Mouse (Mus musculus): ENCODE results near the gene Pgm5. TPM values are rescaled to one million over a fixed set of nuclear protein-coding genes. Genes with fewer than 3 reads are reported as not detected.
A peak's percentile ranks its signal among the peaks of the same experiment; 100 is the strongest.

The Pgm5 gene
- polyA plus RNA-seq, 1 experiment from 2014 or later: 4.8 TPM

- 55% methylated on average over 3 of the region's 3 CpGs for WGBS
- no peaks in the 10 kb centered on the region for H3K9me3 ChIP-seq (ENCODE audit: control insufficient read depth, low read length)
- ATAC-seq: no peak
Measured at GRCm38 (mm10) chr19:24754440-24754785, 107.2 kb downstream of the Pgm5 start.

GRCm38 (mm10) chr19:24753617-24754439, 107.8 kb downstream of the Pgm5 start:
- no peaks in the 10 kb centered on the region for H3K9me3 ChIP-seq (ENCODE audit: control insufficient read depth, low read length)
- 39% methylated on average over 14 of the region's 14 CpGs for WGBS
- H3K36me3 ChIP-seq (ENCODE audit: control insufficient read depth, insufficient read depth, low read length): no peaks in the 10 kb centered on the region
- peak overlapping the region; percentile 26 for H3K27ac ChIP-seq (ENCODE audit: low read length)
- H3K4me3 ChIP-seq (ENCODE audit: low read length): no peak overlapping the region
- H3K4me1 ChIP-seq (ENCODE audit: control insufficient read depth, insufficient read depth, low read length): peaks cover 12% of the 10 kb centered on the region
- H3K9ac ChIP-seq (ENCODE audit: low read depth, low read length): 0 out of 2 replicates have a peak overlapping the region, but pooled peaks have one; percentile 5
- ATAC-seq: peak; percentile 56
- no peak overlapping the region for H3K4me2 ChIP-seq (ENCODE audit: low read depth, low read length)
- H3K27me3 ChIP-seq (replicated peaks; ENCODE audit: control insufficient read depth, insufficient read depth, low read length): no peaks in the 10 kb centered on the region

More at GRCm38 (mm10) chr19:24754440-24754785, 107.2 kb downstream of the Pgm5 start:
- Histone ChIP-seq H3K36me3 (ENCODE audit: control insufficient read depth, insufficient read depth, low read length) (no peaks in the 10 kb centered on the region), H3K4me3 (ENCODE audit: low read length) (no peak overlapping the region), H3K27ac (ENCODE audit: low read length) (peak overlapping the region; percentile 26), H3K4me2 (ENCODE audit: low read depth, low read length) (no peak overlapping the region), H3K27me3 (replicated peaks; ENCODE audit: control insufficient read depth, insufficient read depth, low read length) (no peaks in the 10 kb centered on the region), H3K9ac (ENCODE audit: low read depth, low read length) (no peak overlapping the region), H3K4me1 (ENCODE audit: control insufficient read depth, insufficient read depth, low read length) (peaks cover 12% of the 10 kb centered on the region)

GRCm38 (mm10) chr19:24752873-24753538, 108.6 kb downstream of the Pgm5 start:
- H3K4me2 ChIP-seq (ENCODE audit: low read depth, low read length): no peak overlapping the region
- H3K9ac ChIP-seq (ENCODE audit: low read depth, low read length): no peak overlapping the region
- no peaks in the 10 kb centered on the region for H3K27me3 ChIP-seq (replicated peaks; ENCODE audit: control insufficient read depth, insufficient read depth, low read length)
- 78% methylated on average over 7 of the region's 7 CpGs for WGBS
- no peak overlapping the region for H3K27ac ChIP-seq (ENCODE audit: low read length)
- no peak for ATAC-seq
- peaks cover 12% of the 10 kb centered on the region for H3K4me1 ChIP-seq (ENCODE audit: control insufficient read depth, insufficient read depth, low read length)
- no peaks in the 10 kb centered on the region for H3K36me3 ChIP-seq (ENCODE audit: control insufficient read depth, insufficient read depth, low read length)
- H3K4me3 ChIP-seq (ENCODE audit: low read length): no peak overlapping the region
- H3K9me3 ChIP-seq (ENCODE audit: control insufficient read depth, low read length): no peaks in the 10 kb centered on the region

GRCm38 (mm10) chr19:24746266-24746875, 115.3 kb downstream of the Pgm5 start:
- 64% methylated on average over 4 of the region's 4 CpGs for WGBS

GRCm38 (mm10) chr19:24742606-24743005, 119.0 kb downstream of the Pgm5 start:
- Histone ChIP-seq H3K9me3 (ENCODE audit: control insufficient read depth, low read length) (no peaks in the 10 kb centered on the region), H3K4me2 (ENCODE audit: low read depth, low read length) (no peak overlapping the region), H3K4me3 (ENCODE audit: low read length) (no peak overlapping the region), H3K4me1 (ENCODE audit: control insufficient read depth, insufficient read depth, low read length) (no peaks in the 10 kb centered on the region), H3K27me3 (replicated peaks; ENCODE audit: control insufficient read depth, insufficient read depth, low read length) (no peaks in the 10 kb centered on the region), H3K27ac (ENCODE audit: low read length) (no peak overlapping the region), H3K9ac (ENCODE audit: low read depth, low read length) (no peak overlapping the region), H3K36me3 (ENCODE audit: control insufficient read depth, insufficient read depth, low read length) (no peaks in the 10 kb centered on the region)
- ATAC-seq: no peak
- WGBS: 88% methylated on average over 6 of the region's 6 CpGs

More at GRCm38 (mm10) chr19:24746266-24746875, 115.3 kb downstream of the Pgm5 start:
- peak overlapping the region; percentile 49 for H3K27ac ChIP-seq (ENCODE audit: low read length)
- no peak overlapping the region for H3K4me3 ChIP-seq (ENCODE audit: low read length)
- H3K4me1 ChIP-seq (ENCODE audit: control insufficient read depth, insufficient read depth, low read length): no peaks in the 10 kb centered on the region
- no peaks in the 10 kb centered on the region for H3K36me3 ChIP-seq (ENCODE audit: control insufficient read depth, insufficient read depth, low read length)
- no peaks in the 10 kb centered on the region for H3K27me3 ChIP-seq (replicated peaks; ENCODE audit: control insufficient read depth, insufficient read depth, low read length)
- ATAC-seq: no peak
- H3K9ac ChIP-seq (ENCODE audit: low read depth, low read length): no peak overlapping the region
- H3K9me3 ChIP-seq (ENCODE audit: control insufficient read depth, low read length): no peaks in the 10 kb centered on the region
- H3K4me2 ChIP-seq (ENCODE audit: low read depth, low read length): no peak overlapping the region

GRCm38 (mm10) chr19:24738786-24739185, 122.9 kb downstream of the Pgm5 start:
- no peak for ATAC-seq
- Histone ChIP-seq H3K9me3 (ENCODE audit: control insufficient read depth, low read length) (no peaks in the 10 kb centered on the region), H3K4me3 (ENCODE audit: low read length) (no peak overlapping the region), H3K27ac (ENCODE audit: low read length) (no peak overlapping the region), H3K4me1 (ENCODE audit: control insufficient read depth, insufficient read depth, low read length) (peaks cover 3% of the 10 kb centered on the region; the same call in 1 of the 2 replicates), H3K4me2 (ENCODE audit: low read depth, low read length) (no peak overlapping the region), H3K9ac (ENCODE audit: low read depth, low read length) (no peak overlapping the region), H3K36me3 (ENCODE audit: control insufficient read depth, insufficient read depth, low read length) (no peaks in the 10 kb centered on the region), H3K27me3 (replicated peaks; ENCODE audit: control insufficient read depth, insufficient read depth, low read length) (no peaks in the 10 kb centered on the region)
- WGBS: 91% methylated on average over 3 of the region's 3 CpGs

- Histone ChIP-seq H3K27ac (ENCODE audit: low read length) (no peak overlapping the region), H3K4me3 (ENCODE audit: low read length) (no peak overlapping the region), H3K9me3 (ENCODE audit: control insufficient read depth, low read length) (no peaks in the 10 kb centered on the region), H3K4me2 (ENCODE audit: low read depth, low read length) (no peak overlapping the region), H3K36me3 (ENCODE audit: control insufficient read depth, insufficient read depth, low read length) (no peaks in the 10 kb centered on the region), H3K27me3 (replicated peaks; ENCODE audit: control insufficient read depth, insufficient read depth, low read length) (no peaks in the 10 kb centered on the region), H3K4me1 (ENCODE audit: control insufficient read depth, insufficient read depth, low read length) (peaks cover 3% of the 10 kb centered on the region; the same call in 1 of the 2 replicates), H3K9ac (ENCODE audit: low read depth, low read length) (no peak overlapping the region)
- ATAC-seq: no peak
- WGBS: 88% methylated on average over 5 of the region's 5 CpGs
Measured at GRCm38 (mm10) chr19:24738026-24738425, 123.6 kb downstream of the Pgm5 start.

- Histone ChIP-seq H3K36me3 (ENCODE audit: control insufficient read depth, insufficient read depth, low read length) (no peaks in the 10 kb centered on the region), H3K9ac (ENCODE audit: low read depth, low read length) (no peak overlapping the region), H3K4me1 (ENCODE audit: control insufficient read depth, insufficient read depth, low read length) (peaks cover 3% of the 10 kb centered on the region; the same call in 1 of the 2 replicates), H3K27me3 (replicated peaks; ENCODE audit: control insufficient read depth, insufficient read depth, low read length) (no peaks in the 10 kb centered on the region), H3K27ac (ENCODE audit: low read length) (peak overlapping the region; percentile 29; the same call in 1 of the 2 replicates), H3K4me2 (ENCODE audit: low read depth, low read length) (no peak overlapping the region), H3K4me3 (ENCODE audit: low read length) (no peak overlapping the region), H3K9me3 (ENCODE audit: control insufficient read depth, low read length) (no peaks in the 10 kb centered on the region)
- ATAC-seq: peak; percentile 38; the same call in 1 of the 2 replicates
- 48% methylated on average over 6 of the region's 6 CpGs for WGBS
Measured at GRCm38 (mm10) chr19:24735484-24736128, 126.0 kb downstream of the Pgm5 start.

GRCm38 (mm10) chr19:24730661-24731060, 131.0 kb downstream of the Pgm5 start:
- peaks cover 8% of the 10 kb centered on the region for H3K4me1 ChIP-seq (ENCODE audit: control insufficient read depth, insufficient read depth, low read length)
- no peaks in the 10 kb centered on the region for H3K27me3 ChIP-seq (replicated peaks; ENCODE audit: control insufficient read depth, insufficient read depth, low read length)
- no peak overlapping the region for H3K27ac ChIP-seq (ENCODE audit: low read length)
- no peak overlapping the region for H3K4me3 ChIP-seq (ENCODE audit: low read length)
- H3K9ac ChIP-seq (ENCODE audit: low read depth, low read length): no peak overlapping the region
- ATAC-seq: no peak
- WGBS: 40% methylated on average over 5 of the region's 5 CpGs
- H3K36me3 ChIP-seq (ENCODE audit: control insufficient read depth, insufficient read depth, low read length): no peaks in the 10 kb centered on the region
- H3K4me2 ChIP-seq (ENCODE audit: low read depth, low read length): no peak overlapping the region
- H3K9me3 ChIP-seq (ENCODE audit: control insufficient read depth, low read length): no peaks in the 10 kb centered on the region
